Mouse (Mus musculus): ENCODE measurements around the gene Smyd4. TPM values are rescaled to one million over a fixed set of nuclear protein-coding genes. Genes with fewer than 3 reads are reported as not detected.

Gene Smyd4
- polyA plus RNA-seq (2014; fragmentation: Illumina TruSeq; extraction: RNeasy Lipid Tissue Mini Kit (QIAGEN cat#74804); ENCODE audit: low read depth, low replicate concordance): 4.8 TPM

GRCm38 (mm10) chr11:75348199-75348889, at the start of gene Smyd4, which contains the start of gene Rpa1:
Smyd4 (plus strand) TSS chr11:75348433.
Rpa1 (minus strand) TSS chr11:75348324.

GRCm38 (mm10) chr11:75422013-75422792, 74.0 kb downstream of the Smyd4 start, which contains the start of gene Serpinf1:
Serpinf1 (minus strand) TSS chr11:75422701.

GRCm38 (mm10) chr11:75439363-75439762, 91.1 kb downstream of the Smyd4 start, which contains the start of gene Serpinf2:
Serpinf2 (minus strand) TSS chr11:75439591.

GRCm38 (mm10) chr11:75453991-75454930, 106.0 kb downstream of the Smyd4 start, which contains the start of gene Wdr81:
Wdr81 (minus strand) TSS chr11:75454717.

Other genes with a start within 250 kb of the Smyd4 start
- 10.4 TPM for gene Hic1, start 178.9 kb upstream of the Smyd4 start, polyA plus RNA-seq (2014; fragmentation: Illumina TruSeq; extraction: RNeasy Lipid Tissue Mini Kit (QIAGEN cat#74804); ENCODE audit: low read depth, low replicate concordance)
- gene Ovca2, start 169.6 kb upstream of the Smyd4 start, polyA plus RNA-seq (2014; fragmentation: Illumina TruSeq; extraction: RNeasy Lipid Tissue Mini Kit (QIAGEN cat#74804); ENCODE audit: low read depth, low replicate concordance): 13.4 TPM
- 11.0 TPM for gene Dph1, start 157.2 kb upstream of the Smyd4 start, polyA plus RNA-seq (2014; fragmentation: Illumina TruSeq; extraction: RNeasy Lipid Tissue Mini Kit (QIAGEN cat#74804); ENCODE audit: low read depth, low replicate concordance)
- gene Rtn4rl1, start 154.7 kb upstream of the Smyd4 start, polyA plus RNA-seq (2014; fragmentation: Illumina TruSeq; extraction: RNeasy Lipid Tissue Mini Kit (QIAGEN cat#74804); ENCODE audit: low read depth, low replicate concordance): 13.8 TPM
- gene Rpa1, start 109 bp upstream of the Smyd4 start, polyA plus RNA-seq (2014; fragmentation: Illumina TruSeq; extraction: RNeasy Lipid Tissue Mini Kit (QIAGEN cat#74804); ENCODE audit: low read depth, low replicate concordance): 36.4 TPM
- 171 TPM for gene Serpinf1, start 74.3 kb downstream of the Smyd4 start, polyA plus RNA-seq (2014; fragmentation: Illumina TruSeq; extraction: RNeasy Lipid Tissue Mini Kit (QIAGEN cat#74804); ENCODE audit: low read depth, low replicate concordance)
- gene Serpinf2, start 91.2 kb downstream of the Smyd4 start, polyA plus RNA-seq (2014; fragmentation: Illumina TruSeq; extraction: RNeasy Lipid Tissue Mini Kit (QIAGEN cat#74804); ENCODE audit: low read depth, low replicate concordance): 74.4 TPM
- 17.3 TPM for gene Wdr81, start 106.3 kb downstream of the Smyd4 start, polyA plus RNA-seq (2014; fragmentation: Illumina TruSeq; extraction: RNeasy Lipid Tissue Mini Kit (QIAGEN cat#74804); ENCODE audit: low read depth, low replicate concordance)
- gene Tlcd2, start 113.3 kb downstream of the Smyd4 start, polyA plus RNA-seq (2014; fragmentation: Illumina TruSeq; extraction: RNeasy Lipid Tissue Mini Kit (QIAGEN cat#74804); ENCODE audit: low read depth, low replicate concordance): 12.7 TPM
- gene Prpf8, start 138.4 kb downstream of the Smyd4 start, polyA plus RNA-seq (2014; fragmentation: Illumina TruSeq; extraction: RNeasy Lipid Tissue Mini Kit (QIAGEN cat#74804); ENCODE audit: low read depth, low replicate concordance): 65.6 TPM
- gene Rilp, start 161.7 kb downstream of the Smyd4 start, polyA plus RNA-seq (2014; fragmentation: Illumina TruSeq; extraction: RNeasy Lipid Tissue Mini Kit (QIAGEN cat#74804); ENCODE audit: low read depth, low replicate concordance): 5.7 TPM
- gene Scarf1, start 165.1 kb downstream of the Smyd4 start, polyA plus RNA-seq (2014; fragmentation: Illumina TruSeq; extraction: RNeasy Lipid Tissue Mini Kit (QIAGEN cat#74804); ENCODE audit: low read depth, low replicate concordance): 6.0 TPM
- 12.4 TPM for gene Slc43a2, start 183.3 kb downstream of the Smyd4 start, polyA plus RNA-seq (2014; fragmentation: Illumina TruSeq; extraction: RNeasy Lipid Tissue Mini Kit (QIAGEN cat#74804); ENCODE audit: low read depth, low replicate concordance)
- gene Pitpna, start 239.7 kb downstream of the Smyd4 start, polyA plus RNA-seq (2014; fragmentation: Illumina TruSeq; extraction: RNeasy Lipid Tissue Mini Kit (QIAGEN cat#74804); ENCODE audit: low read depth, low replicate concordance): 68.8 TPM